Mouse (Mus musculus) cerebellum, adult 9-11 months (tissue): ENCODE results near the gene Otop3.
"Not testable (repeated sequence)": the region's sequence is repeated elsewhere in the genome, so short reads cannot be mapped to it uniquely, and the experiment has no call there.

Experiments
- DNase-seq: peaks from one replicate; pipeline ENCODE4 v3.0.0; 2022

The Otop3 gene

GRCm38 (mm10) chr11:115367395-115367944 lies 32.9 kb downstream of the Otop3 start, which contains the start of gene Hid1:
TSS of gene Hid1 (minus strand) at chr11:115367756.
- peak; percentile 93 for DNase-seq

DNA sequence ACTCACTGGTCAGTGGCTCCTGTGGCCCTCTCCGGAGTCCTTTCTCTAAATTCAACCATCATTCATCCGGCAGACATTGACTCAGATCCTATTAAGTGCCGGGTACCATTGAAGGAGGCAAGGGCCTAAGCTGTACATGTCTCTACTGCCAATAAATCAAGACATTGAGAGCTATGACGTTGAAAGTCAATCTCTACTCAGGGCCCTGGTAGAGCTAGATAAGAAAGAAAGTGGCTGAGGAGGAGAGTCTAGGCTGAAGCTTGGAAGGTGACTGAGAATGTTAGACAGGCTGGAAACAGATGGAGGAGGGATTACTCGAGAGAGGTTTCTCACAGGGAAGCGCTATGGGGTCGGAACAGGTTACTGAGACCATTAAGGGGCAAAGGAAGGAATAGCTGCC lies 35.8 kb downstream of the Otop3 start:
- DNase-seq, result no peak

DNA sequence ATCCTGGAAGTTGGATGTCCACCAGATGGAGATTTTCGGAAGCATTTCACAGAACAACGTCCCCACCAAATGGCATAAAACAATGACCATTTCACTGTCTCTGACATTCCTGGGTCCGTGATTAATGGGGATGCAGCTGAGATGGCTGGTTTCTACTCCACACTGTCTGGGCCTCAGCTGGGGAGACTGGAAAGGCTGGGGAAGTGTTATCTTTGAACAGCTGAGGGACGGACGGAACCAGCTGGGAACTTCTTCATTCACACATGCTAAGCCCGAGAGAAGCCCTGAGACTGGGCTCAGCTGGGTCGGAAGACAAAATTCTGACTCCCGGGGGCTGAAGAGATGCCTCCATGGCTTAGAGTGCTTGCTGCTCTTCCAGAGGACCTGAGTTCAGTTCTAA lies 36.8 kb downstream of the Otop3 start:
- no peak for DNase-seq

DNA sequence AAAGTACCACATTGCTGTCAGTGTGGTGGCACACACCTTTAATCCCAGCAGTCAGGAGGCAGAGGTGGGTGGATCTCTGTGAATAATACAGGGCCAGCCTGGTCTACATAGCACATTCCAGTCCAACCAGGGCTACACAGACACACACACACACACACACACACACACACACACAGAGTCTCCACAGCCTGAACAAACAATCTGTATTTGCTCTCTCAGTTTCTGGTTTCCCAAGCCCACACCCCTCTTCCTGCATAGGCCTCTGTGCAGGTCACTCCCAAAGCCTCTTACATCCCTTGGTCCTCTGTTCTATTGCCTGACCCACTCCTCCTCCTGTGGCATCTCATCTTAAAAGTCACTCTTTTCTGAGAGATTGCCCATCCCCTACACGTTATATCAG lies 37.5 kb downstream of the Otop3 start:
- no peak for DNase-seq

GRCm38 (mm10) chr11:115372737-115373136 lies 38.2 kb downstream of the Otop3 start:
- no peak for DNase-seq

DNA sequence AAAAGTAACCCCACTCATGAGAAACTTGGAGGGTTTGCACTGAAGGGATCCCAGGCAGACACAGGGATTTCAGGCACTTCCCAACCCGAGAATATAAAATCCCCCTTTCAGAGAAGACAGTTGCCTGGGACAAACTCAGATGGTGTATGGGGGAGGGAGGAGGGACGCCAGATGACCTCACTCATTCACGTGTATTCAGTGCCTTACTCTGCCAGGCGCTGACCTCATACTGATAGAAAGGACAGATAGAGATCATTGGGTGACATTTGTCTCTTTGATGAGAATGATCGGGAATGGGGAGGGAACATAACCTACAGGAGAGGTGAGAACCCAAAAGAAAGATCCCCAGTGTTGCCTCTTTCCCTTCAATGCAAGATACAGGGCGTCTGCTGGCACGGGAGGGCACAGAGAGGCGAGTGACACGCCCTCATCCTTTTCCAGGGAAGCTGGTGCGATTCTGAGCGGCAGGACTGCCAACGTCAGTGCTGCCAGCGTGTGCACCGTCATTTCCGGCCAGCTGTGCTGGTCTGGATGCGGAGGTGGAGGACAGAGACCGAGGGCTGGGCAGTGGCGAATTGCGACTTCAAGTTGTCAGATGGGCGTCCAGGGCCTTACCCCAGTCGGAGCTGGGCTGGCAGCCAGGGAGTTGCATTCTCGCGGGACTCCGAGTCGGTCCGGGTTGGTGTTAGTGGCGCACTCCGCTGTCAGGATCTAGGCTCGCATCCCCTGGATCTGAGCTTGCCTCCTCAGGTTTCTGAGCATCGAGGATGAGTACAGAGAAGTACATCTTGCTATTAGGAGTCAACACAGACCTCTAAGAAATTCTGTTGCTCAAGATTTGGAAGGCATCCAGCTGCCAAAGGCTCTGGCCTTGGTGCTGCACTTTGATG lies 39.5 kb downstream of the Otop3 start:
- peak; percentile 86 for DNase-seq

GRCm38 (mm10) chr11:115374695-115375425 lies 40.3 kb downstream of the Otop3 start:
- peak; percentile 69 for DNase-seq

DNA sequence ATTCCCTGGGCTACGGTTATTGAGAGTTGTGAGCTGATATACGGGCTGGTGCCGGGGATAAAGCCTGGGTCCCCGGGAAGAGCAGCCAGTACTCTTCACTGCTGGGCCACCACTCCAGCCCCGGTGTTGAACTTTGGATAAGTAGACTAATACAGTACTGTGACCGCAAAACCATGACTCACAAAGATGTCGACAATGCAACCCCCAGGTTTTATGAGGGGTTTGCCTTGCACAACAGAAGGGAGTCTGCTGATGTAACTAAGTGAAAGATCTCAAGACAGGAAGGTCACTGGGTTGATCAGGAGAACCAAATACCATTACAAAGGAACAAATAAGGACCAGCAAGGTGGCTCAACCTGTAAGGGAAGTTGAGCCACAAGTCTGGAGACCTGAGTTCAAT lies 42.2 kb downstream of the Otop3 start:
- no peak for DNase-seq

GRCm38 (mm10) chr11:115377254-115377653 lies 42.7 kb downstream of the Otop3 start:
- no peak for DNase-seq

GRCm38 (mm10) chr11:115377854-115378253 lies 43.3 kb downstream of the Otop3 start:
- no peak for DNase-seq

DNA sequence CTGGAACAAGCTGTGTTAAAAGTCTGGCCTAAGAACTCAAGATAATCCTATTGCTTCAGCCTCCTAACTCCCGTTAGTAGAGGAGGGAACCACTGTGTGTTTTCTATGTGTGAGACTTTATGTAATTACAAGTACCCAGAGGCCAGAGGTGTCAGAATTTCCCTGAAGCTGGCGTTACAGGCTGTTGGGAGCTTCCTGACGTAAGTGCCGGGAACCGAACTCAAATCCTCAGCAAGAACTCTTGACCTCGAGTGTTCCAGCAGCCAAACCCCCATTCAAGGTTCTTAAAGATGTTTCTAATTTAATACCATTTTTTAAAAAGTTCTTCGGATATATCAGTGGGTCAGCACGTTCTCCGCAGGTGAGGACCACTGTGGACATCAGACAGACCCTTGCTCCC lies 46.7 kb downstream of the Otop3 start:
- DNase-seq, result no peak

GRCm38 (mm10) chr11:115381743-115382539 lies 47.4 kb downstream of the Otop3 start, which contains the start of gene Cdr2l:
TSS of gene Cdr2l (plus strand) at chr11:115381916.
- DNase-seq, result peak; percentile 95

- peak; percentile 66 for DNase-seq
These were observed 48.4 kb downstream of the Otop3 start for GRCm38 (mm10) chr11:115382891-115383290.

- peak; percentile 68 for DNase-seq
These were observed 49.4 kb downstream of the Otop3 start for GRCm38 (mm10) chr11:115383701-115384474.

GRCm38 (mm10) chr11:115384587-115384986 lies 50.1 kb downstream of the Otop3 start:
- peak; percentile 59 for DNase-seq

DNA sequence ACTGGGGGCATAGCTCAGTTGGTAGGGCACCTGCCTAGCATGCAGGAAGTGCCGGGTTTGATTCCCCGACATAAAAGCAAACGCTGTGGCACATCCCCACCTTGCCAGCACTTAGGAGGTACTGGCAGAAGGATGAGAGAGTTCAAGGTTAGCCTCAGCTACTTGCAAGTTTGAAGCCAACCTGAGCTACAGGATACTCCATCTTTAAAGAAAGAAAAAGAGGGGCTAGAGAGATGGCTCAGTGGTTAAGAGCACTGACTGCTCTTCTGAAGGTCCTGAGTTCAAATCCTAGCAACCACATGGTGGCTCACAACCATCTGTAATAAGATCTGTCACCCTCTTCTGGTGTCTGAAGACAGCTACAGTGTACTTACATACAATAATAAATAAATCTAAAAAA lies 52.3 kb downstream of the Otop3 start:
- DNase-seq, result not testable (repeated sequence)

- DNase-seq, result no peak
These were observed 56.8 kb downstream of the Otop3 start for GRCm38 (mm10) chr11:115391358-115391757.

DNA sequence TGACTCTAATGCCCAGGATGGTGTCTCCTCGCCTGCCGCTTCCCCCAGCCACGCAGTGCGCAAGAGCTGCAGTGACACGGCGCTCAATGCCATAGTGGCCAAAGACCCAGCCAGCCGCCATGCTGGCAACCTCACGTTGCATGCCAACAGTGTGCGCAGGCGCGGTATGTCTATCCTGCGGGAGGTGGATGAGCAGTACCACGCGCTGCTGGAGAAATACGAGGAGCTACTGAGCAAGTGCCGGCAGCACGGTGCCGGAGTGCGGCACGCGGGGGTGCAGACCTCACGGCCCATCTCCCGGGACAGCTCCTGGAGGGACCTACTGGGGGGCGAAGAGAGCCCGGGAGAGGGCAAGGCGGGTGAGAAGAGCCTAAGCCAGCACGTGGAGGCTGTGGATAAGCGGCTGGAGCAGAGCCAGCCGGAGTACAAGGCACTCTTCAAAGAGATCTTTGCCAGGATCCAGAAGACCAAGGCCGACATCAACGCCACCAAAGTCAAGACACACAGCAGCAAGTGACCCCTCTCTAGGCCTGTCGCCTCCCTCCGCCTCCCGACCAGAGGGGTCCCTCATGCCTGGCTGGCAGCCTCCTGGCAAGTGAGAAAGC lies 59.3 kb downstream of the Otop3 start:
- peak; percentile 88 for DNase-seq
